Mouse (Mus musculus): ENCODE measurements at regions not wholly inside any gene's neighbourhood (a gene's known extent, or its start where the extent isn't known, plus 50 kb on each side); places are given as distances from the start of the nearest gene placed in this dataset.

GRCm38 (mm10) chr8:10721146-10721862, 287.0 kb downstream of the Irs2 start:
- TF ChIP-seq CTCF (IDR thresholded peaks at IDR 0.05; ENCODE audit: insufficient read depth, low read length) (no peak), POLR2A (IDR thresholded peaks at IDR 0.05; ENCODE audit: borderline replicate concordance, extremely low read depth, low read depth, low read length) (no peak)

All from lung, adult 2 months (tissue).